Mouse (Mus musculus): ENCODE results near the gene Ppp1cc. TPM values are rescaled to one million over a fixed set of nuclear protein-coding genes. Genes with fewer than 3 reads are reported as not detected.
"Not testable (repeated sequence)": the region's sequence is repeated elsewhere in the genome, so short reads cannot be mapped to it uniquely, and the experiment has no call there.

Gene Ppp1cc
- polyA plus RNA-seq, 1 experiment from 2014 or later, result 239 TPM

GRCm38 (mm10) chr5:122146056-122146580 lies 12.0 kb upstream of the Ppp1cc start:
- WGBS (ENCODE audit: missing documents), result 5% methylated on average over 9 of the region's 10 CpGs
- Histone ChIP-seq H3K4me3 (ENCODE audit: inconsistent target) (no peak overlapping the region), H3K79me2 (ENCODE audit: inconsistent target) (peaks cover 8% of the 10 kb centered on the region; the same call in 1 of the 2 replicates), H3K27ac (peak overlapping the region; percentile 98), H3K36me3 (ENCODE audit: inconsistent target) (no peaks in the 10 kb centered on the region)

GRCm38 (mm10) chr5:122146609-122147008 lies 11.5 kb upstream of the Ppp1cc start:
- no peak overlapping the region for H3K4me3 ChIP-seq (ENCODE audit: inconsistent target)
- peak overlapping the region; percentile 98 for H3K27ac ChIP-seq
- peaks cover 8% of the 10 kb centered on the region; the same call in 1 of the 2 replicates for H3K79me2 ChIP-seq (ENCODE audit: inconsistent target)

GRCm38 (mm10) chr5:122148107-122148506 lies 10.0 kb upstream of the Ppp1cc start:
- Histone ChIP-seq H3K36me3 (ENCODE audit: inconsistent target) (no peaks in the 10 kb centered on the region), H3K4me3 (ENCODE audit: inconsistent target) (no peak overlapping the region)
- WGBS (ENCODE audit: missing documents), result 92% methylated on average over 1 of the region's 1 CpGs

More at GRCm38 (mm10) chr5:122146609-122147008, 11.5 kb upstream of the Ppp1cc start:
- no peaks in the 10 kb centered on the region for H3K36me3 ChIP-seq (ENCODE audit: inconsistent target)

DNA sequence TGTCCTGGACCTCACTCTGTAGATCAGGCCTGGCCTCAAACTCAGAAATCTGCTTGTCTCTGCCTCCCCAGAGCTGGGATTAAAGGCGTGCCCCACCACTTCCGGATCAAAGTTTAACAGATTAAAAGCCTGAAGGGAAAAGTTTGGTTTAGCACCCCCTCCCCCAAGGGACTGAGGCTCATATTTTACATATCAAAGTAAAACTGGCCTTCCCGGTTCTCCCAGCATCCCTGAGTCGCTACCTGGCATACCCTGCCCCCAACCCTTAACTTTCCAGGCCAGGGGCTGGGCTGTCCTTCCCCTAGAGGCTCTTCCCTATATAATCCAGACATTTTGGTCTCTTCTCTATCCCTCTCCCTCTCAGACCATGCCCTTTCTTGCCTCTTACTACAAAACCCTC lies 8.8 kb upstream of the Ppp1cc start:
- Histone ChIP-seq H3K79me2 (ENCODE audit: inconsistent target) (no peaks in the 10 kb centered on the region), H3K36me3 (ENCODE audit: inconsistent target) (no peaks in the 10 kb centered on the region), H3K4me3 (ENCODE audit: inconsistent target) (no peak overlapping the region), H3K27ac (no peak overlapping the region)
- WGBS (ENCODE audit: missing documents), result 93% methylated on average over 3 of the region's 4 CpGs

More at GRCm38 (mm10) chr5:122148107-122148506, 10.0 kb upstream of the Ppp1cc start:
- Histone ChIP-seq H3K79me2 (ENCODE audit: inconsistent target) (peaks cover 8% of the 10 kb centered on the region; the same call in 1 of the 2 replicates), H3K27ac (no peak overlapping the region)

GRCm38 (mm10) chr5:122152508-122152907 lies 5.6 kb upstream of the Ppp1cc start:
- not testable (repeated sequence) for H3K36me3 ChIP-seq (ENCODE audit: inconsistent target); H3K79me2 ChIP-seq (ENCODE audit: inconsistent target); H3K4me3 ChIP-seq (ENCODE audit: inconsistent target); H3K27ac ChIP-seq
- WGBS (ENCODE audit: missing documents), result 85% methylated on average over 4 of the region's 5 CpGs

DNA sequence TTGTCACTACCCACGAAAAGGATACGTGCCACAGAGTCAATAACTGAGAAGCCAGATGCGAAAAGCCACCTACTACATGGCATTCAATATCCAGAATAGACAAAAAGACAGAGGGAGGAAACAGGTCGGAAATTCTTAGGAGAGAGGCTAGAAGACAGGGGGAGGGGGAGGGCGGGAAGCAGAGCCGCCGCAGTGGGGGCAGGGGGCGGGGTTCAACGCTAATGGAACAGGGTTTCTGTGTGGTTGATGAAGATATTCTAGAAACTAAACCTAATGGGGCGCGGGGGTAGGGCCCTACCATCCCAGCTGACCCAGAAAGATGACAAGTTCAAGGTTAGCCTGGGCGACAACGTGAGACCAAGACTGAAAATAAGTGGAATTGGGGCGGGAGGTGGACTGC lies 4.1 kb upstream of the Ppp1cc start:
- Histone ChIP-seq H3K27ac (no peak overlapping the region), H3K36me3 (ENCODE audit: inconsistent target) (no peaks in the 10 kb centered on the region), H3K4me3 (ENCODE audit: inconsistent target) (no peak overlapping the region), H3K79me2 (ENCODE audit: inconsistent target) (peaks cover 6% of the 10 kb centered on the region)
- 53% methylated on average over 9 of the region's 14 CpGs for WGBS (ENCODE audit: missing documents)

DNA sequence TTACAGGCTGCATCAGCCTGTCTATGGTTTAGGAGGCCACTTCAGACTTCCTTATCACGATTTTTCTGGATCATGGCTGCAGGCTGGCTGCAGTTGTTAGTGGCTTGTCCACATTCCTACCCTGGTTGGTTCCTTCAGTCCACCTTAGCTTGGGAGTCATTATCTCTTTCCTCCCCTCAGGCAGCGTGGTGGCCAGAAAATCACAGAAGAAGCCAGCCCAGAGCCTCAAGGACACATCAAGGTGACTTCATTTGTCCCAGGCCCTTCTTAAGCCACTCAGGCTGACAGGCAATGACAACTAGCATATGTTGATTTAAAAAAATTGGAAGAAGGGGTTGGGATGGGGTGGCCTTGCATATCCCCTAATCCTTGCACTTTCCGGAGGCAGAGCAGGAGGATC lies 3.3 kb upstream of the Ppp1cc start:
- no peak overlapping the region for H3K4me3 ChIP-seq (ENCODE audit: inconsistent target)
- WGBS (ENCODE audit: missing documents), result 66% methylated on average over 3 of the region's 3 CpGs
- no peak overlapping the region for H3K27ac ChIP-seq
- no peaks in the 10 kb centered on the region for H3K36me3 ChIP-seq (ENCODE audit: inconsistent target)
- H3K79me2 ChIP-seq (ENCODE audit: inconsistent target), result peaks cover 14% of the 10 kb centered on the region

DNA sequence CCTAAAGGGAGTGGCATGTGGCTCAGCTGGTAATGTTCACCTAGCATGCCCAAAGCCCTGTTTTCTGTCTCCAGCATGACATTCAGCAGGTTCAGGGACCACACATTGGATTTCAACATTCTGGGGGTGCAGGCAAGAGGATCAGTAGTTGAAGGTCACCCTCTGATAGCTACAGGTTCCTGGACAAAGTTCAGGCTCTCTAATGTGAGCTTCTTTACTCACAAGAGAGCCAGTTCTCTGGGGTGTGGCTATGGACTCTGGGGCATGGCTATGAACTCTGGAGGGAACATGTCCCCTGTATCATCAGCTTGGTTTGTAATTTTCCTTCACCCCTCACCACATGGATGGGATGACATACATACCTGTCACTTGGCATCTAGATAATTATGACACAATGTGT lies 2.5 kb upstream of the Ppp1cc start:
- H3K27ac ChIP-seq, result no peak overlapping the region
- H3K36me3 ChIP-seq (ENCODE audit: inconsistent target), result no peaks in the 10 kb centered on the region
- no peak overlapping the region for H3K4me3 ChIP-seq (ENCODE audit: inconsistent target)
- peaks cover 23% of the 10 kb centered on the region for H3K79me2 ChIP-seq (ENCODE audit: inconsistent target)

GRCm38 (mm10) chr5:122156486-122156885 lies 1.6 kb upstream of the Ppp1cc start:
- Histone ChIP-seq H3K27ac (no peak overlapping the region), H3K4me3 (ENCODE audit: inconsistent target) (no peak overlapping the region), H3K79me2 (ENCODE audit: inconsistent target) (peaks cover 31% of the 10 kb centered on the region), H3K36me3 (ENCODE audit: inconsistent target) (no peaks in the 10 kb centered on the region)
- WGBS (ENCODE audit: missing documents), result 88% methylated on average over 1 of the region's 2 CpGs

- H3K4me3 ChIP-seq (ENCODE audit: inconsistent target), result peak overlapping the region; percentile 96
- under 1% methylated on average over 38 of the region's 42 CpGs for WGBS (ENCODE audit: missing documents)
- peaks cover 55% of the 10 kb centered on the region for H3K79me2 ChIP-seq (ENCODE audit: inconsistent target)
- peak overlapping the region; percentile 79 for H3K27ac ChIP-seq
- H3K36me3 ChIP-seq (ENCODE audit: inconsistent target), result 0 out of 2 replicates have a peak, but pooled peaks cover 1% of the 10 kb centered on the region
These were observed 758 bp downstream of the Ppp1cc start for GRCm38 (mm10) chr5:122158557-122159515.

DNA sequence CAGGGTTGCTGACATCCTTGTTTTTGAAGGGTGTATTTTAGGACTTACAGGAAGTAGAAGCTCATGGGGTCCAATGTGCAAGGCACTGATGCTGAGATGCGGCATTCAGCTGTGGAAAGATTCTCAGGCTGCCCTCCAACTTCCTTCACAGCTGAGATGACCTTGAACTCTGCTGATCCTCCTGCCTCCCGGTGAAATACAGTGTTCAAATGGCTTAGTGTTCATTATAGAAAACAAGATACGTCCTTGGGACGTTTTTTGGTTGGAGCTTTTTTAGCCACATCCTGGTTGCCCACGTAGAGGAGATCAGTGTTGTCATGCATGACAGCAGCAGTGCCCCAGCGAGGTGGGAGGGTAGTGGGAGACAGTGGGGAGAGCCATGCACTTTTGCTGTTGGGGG lies 5.1 kb downstream of the Ppp1cc start:
- no peak overlapping the region for H3K27ac ChIP-seq
- H3K36me3 ChIP-seq (ENCODE audit: inconsistent target), result peaks cover 35% of the 10 kb centered on the region
- WGBS (ENCODE audit: missing documents), result 18% methylated on average over 6 of the region's 6 CpGs
- peaks cover 98% of the 10 kb centered on the region for H3K79me2 ChIP-seq (ENCODE audit: inconsistent target)
- H3K4me3 ChIP-seq (ENCODE audit: inconsistent target), result no peak overlapping the region

GRCm38 (mm10) chr5:122164011-122164410 lies 5.9 kb downstream of the Ppp1cc start:
- H3K4me3 ChIP-seq (ENCODE audit: inconsistent target), result no peak overlapping the region
- H3K27ac ChIP-seq, result no peak overlapping the region
- WGBS (ENCODE audit: missing documents), result 94% methylated on average over 3 of the region's 3 CpGs
- peaks cover 41% of the 10 kb centered on the region for H3K36me3 ChIP-seq (ENCODE audit: inconsistent target)
- peaks cover 100% of the 10 kb centered on the region for H3K79me2 ChIP-seq (ENCODE audit: inconsistent target)

- 86% methylated on average over 6 of the region's 6 CpGs for WGBS (ENCODE audit: missing documents)
- Histone ChIP-seq H3K4me3 (ENCODE audit: inconsistent target) (no peak overlapping the region), H3K36me3 (ENCODE audit: inconsistent target) (peaks cover 51% of the 10 kb centered on the region), H3K27ac (no peak overlapping the region), H3K79me2 (ENCODE audit: inconsistent target) (peaks cover 100% of the 10 kb centered on the region)
These were observed 7.3 kb downstream of the Ppp1cc start for GRCm38 (mm10) chr5:122165233-122165915.

- 85% methylated on average over 4 of the region's 8 CpGs for WGBS (ENCODE audit: missing documents)
- Histone ChIP-seq H3K79me2 (ENCODE audit: inconsistent target) (peaks cover 100% of the 10 kb centered on the region), H3K4me3 (ENCODE audit: inconsistent target) (no peak overlapping the region), H3K36me3 (ENCODE audit: inconsistent target) (peaks cover 64% of the 10 kb centered on the region), H3K27ac (no peak overlapping the region)
These were observed 8.6 kb downstream of the Ppp1cc start for GRCm38 (mm10) chr5:122166636-122167161.

Measured in macrophage (primary cell).